Mouse (Mus musculus) C2C12 (cell line): ENCODE measurements around the gene Selenoi.

ENCODE experiments used
- CEBPB ChIP-seq: IDR thresholded peaks from one replicate; pipeline ENCODE4 v1.6.1; 2011; ENCODE audit warnings: low read depth, mild to moderate bottlenecking, control low read depth, moderate library complexity
- CTCF ChIP-seq: IDR thresholded peaks from one replicate; pipeline ENCODE4 v1.5.1; 2011; ENCODE audit not compliant: control insufficient read depth, insufficient read depth, insufficient read length
- MAX ChIP-seq: IDR thresholded peaks from one replicate; pipeline ENCODE4 v1.6.1; 2011; ENCODE audit warnings: mild to moderate bottlenecking, control low read depth
- MYOD1 ChIP-seq: IDR thresholded peaks from one replicate; pipeline ENCODE4 v1.6.1; 2011; ENCODE audit warnings: low read depth; ENCODE audit not compliant: control insufficient read depth, insufficient read length
- MYOG ChIP-seq: IDR thresholded peaks from one replicate; pipeline ENCODE4 v1.6.1; 2011; ENCODE audit not compliant: control insufficient read depth, insufficient read length; ENCODE audit errors: extremely low read depth

- TF ChIP-seq CTCF (no peak), MYOG (no peak), MAX (no peak), MYOD1 (no peak), CEBPB (no peak)
Measured at GRCm38 (mm10) chr5:30230901-30231300, 1.5 kb upstream of the Selenoi start.
